Mouse (Mus musculus) MEL-GATA-1-ER (cell line): ENCODE results near the gene Acsl6.
A peak's percentile ranks its signal among the peaks of the same experiment; 100 is the strongest.
"Not testable (repeated sequence)": the region's sequence is repeated elsewhere in the genome, so short reads cannot be mapped to it uniquely, and the experiment has no call there.

Experiments
- DNase-seq: peaks from one replicate; pipeline ENCODE4 v3.0.0-alpha.2; 2012; ENCODE audit warnings: low read depth; ENCODE audit errors: extremely low read depth

Gene Acsl6

GRCm38 (mm10) chr11:54391326-54391725 lies 87.7 kb downstream of the Acsl6 start:
- peak; percentile 46 for DNase-seq

GRCm38 (mm10) chr11:54396686-54397085 lies 93.1 kb downstream of the Acsl6 start:
- DNase-seq = no peak

- no peak for DNase-seq
Measured at GRCm38 (mm10) chr11:54398058-54398457, 94.5 kb downstream of the Acsl6 start.

- not testable (repeated sequence) for DNase-seq
Measured at GRCm38 (mm10) chr11:54400803-54401202, 97.2 kb downstream of the Acsl6 start.

GRCm38 (mm10) chr11:54404885-54405284 lies 101.3 kb downstream of the Acsl6 start:
- DNase-seq = no peak

- DNase-seq = no peak
Measured at GRCm38 (mm10) chr11:54406930-54407546, 103.4 kb downstream of the Acsl6 start.

GRCm38 (mm10) chr11:54410612-54411011 lies 107.0 kb downstream of the Acsl6 start:
- no peak for DNase-seq

GRCm38 (mm10) chr11:54413017-54413416 lies 109.4 kb downstream of the Acsl6 start:
- DNase-seq = no peak
